10 mouse cellular contexts compared by ENCODE assay signal in genomic region chr11:31874071-31874470, GRCm38 (mm10). TPM values are rescaled to one million over a fixed set of nuclear protein-coding genes. Genes with fewer than 3 reads are reported as not detected.
A peak's percentile ranks its signal among the peaks of the same experiment; 100 is the strongest.
DNase-seq lines count a peak whose midpoint lies in the region; ATAC-seq and TF ChIP-seq lines count a peak whose summit lies in the region.
"Had no signal": no experiment of that assay in that cellular context is flagged by ENCODE, and none has a peak within 500 bp of the region (broad histone marks: within the 10 kb centered on the region; RNA-seq: fewer than 3 reads in every experiment).

No protein-coding gene starts in this region.

- no peaks in the 10 kb centered on the region for H3K27me3 ChIP-seq in lung, postnatal 0 days (replicated peaks; ENCODE audit: insufficient read depth, low read length)
- H3K27me3 ChIP-seq in liver, embryonic 12.5 days (replicated peaks) = no peaks in the 10 kb centered on the region
- no peaks in the 10 kb centered on the region for H3K27me3 ChIP-seq in stomach, postnatal 0 days (ENCODE audit: control insufficient read depth, insufficient read depth, low read length)

- no peak for TF ChIP-seq EP300 in lung, postnatal 0 days (IDR thresholded peaks at IDR 0.05)
- TF ChIP-seq EP300 in stomach, postnatal 0 days (optimal IDR thresholded peaks at IDR 0.05) = no peak

- WGBS in lung, postnatal 0 days = 48% methylated on average over 2 of the region's 2 CpGs
- 46% methylated on average over 2 of the region's 2 CpGs for WGBS in liver, embryonic 12.5 days (ENCODE audit: insufficient replicate concordance)
- WGBS in stomach, postnatal 0 days = 37% methylated on average over 2 of the region's 2 CpGs

- peaks cover 14% of the 10 kb centered on the region; the same call in 1 of the 2 replicates for H3K4me1 ChIP-seq in lung, postnatal 0 days (ENCODE audit: insufficient read depth, low read depth, low read length)
- peaks cover 38% of the 10 kb centered on the region for H3K4me1 ChIP-seq in liver, embryonic 12.5 days
- 0 out of 2 replicates have a peak, but pooled peaks cover 5% of the 10 kb centered on the region for H3K4me1 ChIP-seq in stomach, postnatal 0 days (replicated peaks; ENCODE audit: control insufficient read depth, insufficient read depth)

- no peaks in the 10 kb centered on the region for H3K9me3 ChIP-seq in lung, postnatal 0 days (ENCODE audit: low read length)
- H3K9me3 ChIP-seq in liver, embryonic 12.5 days (replicated peaks) = no peaks in the 10 kb centered on the region
- H3K9me3 ChIP-seq in stomach, postnatal 0 days (ENCODE audit: control insufficient read depth, low read length) = no peaks in the 10 kb centered on the region

- H3K4me3 ChIP-seq in gastrocnemius, adult 2 months = peak overlapping the region; percentile 95
- peak overlapping the region; percentile 48 for H3K4me3 ChIP-seq in lung, postnatal 0 days (ENCODE audit: low read depth, low read length)
- peak overlapping the region; percentile 90 for H3K4me3 ChIP-seq in liver, embryonic 12.5 days
- H3K4me3 ChIP-seq in stomach, postnatal 0 days (ENCODE audit: low read depth, low read length) = peak overlapping the region; percentile 28

- no peaks in the 10 kb centered on the region for H3K36me3 ChIP-seq in lung, postnatal 0 days (ENCODE audit: insufficient read depth, low read length)
- peaks cover 50% of the 10 kb centered on the region for H3K36me3 ChIP-seq in liver, embryonic 12.5 days
- H3K36me3 ChIP-seq in stomach, postnatal 0 days (ENCODE audit: control insufficient read depth, insufficient read depth, low read length) = no peaks in the 10 kb centered on the region

- peak overlapping the region; percentile 67 for H3K4me2 ChIP-seq in lung, postnatal 0 days (replicated peaks; ENCODE audit: low read depth, low read length)
- peak overlapping the region; percentile 66 for H3K4me2 ChIP-seq in liver, embryonic 12.5 days
- H3K4me2 ChIP-seq in stomach, postnatal 0 days (replicated peaks; ENCODE audit: low read depth) = peak overlapping the region; percentile 44

- no peak for ATAC-seq in lung, postnatal 0 days
- ATAC-seq in liver, embryonic 12.5 days = no peak
- no peak for ATAC-seq in stomach, postnatal 0 days (ENCODE audit: low FRiP score, low TSS enrichment)
- no peak for ATAC-seq in CD4-positive, CD25-positive, alpha-beta regulatory T cell, adult 4 months
- ATAC-seq: activated CD4-positive, CD25-positive, alpha-beta regulatory T cell, adult 4 months had no signal

- intact Hi-C loops in gastrocnemius, adult 2 months (cut with DNase I) = loop anchor here (5.0 kb wide), 1 partner anchor 162 kb away; no protein-coding TSS in a partner anchor
- intact Hi-C loops in gastrocnemius, postnatal 36 days (cut with DNase I) = loop anchor here (5.0 kb wide), 3 partner anchors 42 to 197 kb away; no protein-coding TSS in a partner anchor

- no peak for TF ChIP-seq CTCF in gastrocnemius, adult 2 months (IDR thresholded peaks at IDR 0.05)
- TF ChIP-seq CTCF in lung, postnatal 0 days (IDR thresholded peaks at IDR 0.05) = no peak
- no peak for TF ChIP-seq CTCF in stomach, postnatal 0 days (IDR thresholded peaks at IDR 0.05; ENCODE audit: low read depth)

- H3K9ac ChIP-seq in lung, postnatal 0 days (replicated peaks; ENCODE audit: low read depth) = 0 out of 2 replicates have a peak overlapping the region, but pooled peaks have one; percentile 12
- peak overlapping the region; percentile 97 for H3K9ac ChIP-seq in liver, embryonic 12.5 days
- 0 out of 2 replicates have a peak overlapping the region, but pooled peaks have one; percentile 23 for H3K9ac ChIP-seq in stomach, postnatal 0 days (ENCODE audit: low read length)

- DNase-seq in gastrocnemius, adult 2 months = no peak
- DNase-seq in gastrocnemius, postnatal 36 days = no peak
- no peak for DNase-seq in lung, postnatal 0 days (ENCODE audit: low spot score)
- no peak for DNase-seq in lung, postnatal 36 days
- DNase-seq in stomach, postnatal 0 days (ENCODE audit: low spot score) = no peak
- DNase-seq in left cerebral cortex, adult 11 months (ENCODE audit: low spot score) = no peak
- DNase-seq: spleen, adult 18-20 months had no signal

- peak overlapping the region; percentile 98 for H3K27ac ChIP-seq in gastrocnemius, adult 2 months
- no peak overlapping the region for H3K27ac ChIP-seq in lung, postnatal 0 days (ENCODE audit: low read length)
- H3K27ac ChIP-seq in liver, embryonic 12.5 days = peak overlapping the region; percentile 80
- no peak overlapping the region for H3K27ac ChIP-seq in stomach, postnatal 0 days (replicated peaks)

RNA-seq across cellular contexts. Expression of gene Cpeb4, which starts 2.1 kb away (rescaled TPM):
- 100 to 1,000 TPM in 1 of 2 experiments, 10 to 100 TPM in 1; 95.0 to 120 TPM for total RNA-seq in gastrocnemius, adult 2 months (2021)
- 10 to 100 TPM; 69.8 to 83.8 TPM for total RNA-seq in gastrocnemius, postnatal 36 days (2021)
- 5.9 and 6.8 TPM in 2 replicates for polyA plus RNA-seq in lung, postnatal 0 days (2015; fragmentation: Nextera tagmentation; extraction: Ambion mirVana)
- polyA plus RNA-seq in liver, embryonic 12.5 days (2016; fragmentation: Nextera tagmentation; extraction: Ambion mirVana) = 21.5 and 24.7 TPM in 2 replicates
- polyA plus RNA-seq in stomach, postnatal 0 days (2015; fragmentation: Nextera tagmentation; extraction: Ambion mirVana) = 5.7 and 6.1 TPM in 2 replicates
- polyA plus RNA-seq in CD4-positive, CD25-positive, alpha-beta regulatory T cell, adult 4 months (2017; shearing (Covaris generic)) = 1 to 10 TPM; 5.8 to 7.2 TPM

Comparison
In these comparisons a context has a peak if more than half of its experiments do, and no peak if none do; other contexts are left out.
1. H3K27ac ChIP-seq: peak in gastrocnemius, adult 2 months (single experiment) and liver, embryonic 12.5 days (single experiment); none in lung, postnatal 0 days (single experiment) and stomach, postnatal 0 days (single experiment).
2. H3K4me3 ChIP-seq: peak in every context shown above with its lines; median percentile 95 in gastrocnemius, adult 2 months; 90 in liver, embryonic 12.5 days; 48 in lung, postnatal 0 days; 28 in stomach, postnatal 0 days.
3. H3K9ac ChIP-seq: peak in every context shown above with its lines; median percentile 97 in liver, embryonic 12.5 days; 23 in stomach, postnatal 0 days; 12 in lung, postnatal 0 days.
4. Peak in every context shown above with its lines, with median percentiles within 50 percentile points of each other: H3K4me2 ChIP-seq.